Mouse (Mus musculus): ENCODE measurements around the gene Enox1. TPM values are rescaled to one million over a fixed set of nuclear protein-coding genes. Genes with fewer than 3 reads are reported as not detected.

The Enox1 gene
- polyA plus RNA-seq, 1 experiment, result 0.65 TPM

DNA sequence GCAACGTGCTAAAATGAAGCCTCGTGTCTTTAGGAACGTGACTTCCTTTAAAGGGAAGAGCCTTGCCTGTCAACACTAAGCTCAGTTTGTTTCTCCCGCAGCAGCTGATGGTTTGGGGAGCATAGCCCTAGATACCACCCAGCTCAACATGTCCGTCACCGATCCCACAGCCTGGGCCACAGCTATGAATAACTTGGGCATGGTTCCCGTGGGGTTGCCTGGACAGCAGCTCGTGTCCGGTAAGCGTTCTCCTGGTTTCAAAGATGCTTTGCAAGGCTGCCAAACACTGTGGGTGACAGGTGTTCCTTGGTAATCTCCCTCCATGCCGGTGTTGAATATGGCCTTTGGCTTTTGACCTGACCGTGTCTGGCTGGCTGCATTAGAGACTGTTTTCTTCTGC is 351.5 kb downstream of the Enox1 start:
- no peak overlapping the region for H3K4me3 ChIP-seq (replicated peaks; ENCODE audit: control insufficient read depth, low read depth, low read length)
- WGBS, result 83% methylated on average over 12 of the region's 12 CpGs
- H3K4me1 ChIP-seq (ENCODE audit: control insufficient read depth, insufficient read depth, low read length), result no peaks in the 10 kb centered on the region
- H3K27ac ChIP-seq (ENCODE audit: control insufficient read depth, insufficient read depth, low read depth, low read length, poor library complexity), result no peak overlapping the region
- TF ChIP-seq POLR2A (IDR thresholded peaks at IDR 0.05; ENCODE audit: borderline replicate concordance, control insufficient read depth, low read depth, low read length) (no peak), CTCF (IDR thresholded peaks at IDR 0.05; ENCODE audit: control insufficient read depth, insufficient read depth, low read length) (no peak)

DNA sequence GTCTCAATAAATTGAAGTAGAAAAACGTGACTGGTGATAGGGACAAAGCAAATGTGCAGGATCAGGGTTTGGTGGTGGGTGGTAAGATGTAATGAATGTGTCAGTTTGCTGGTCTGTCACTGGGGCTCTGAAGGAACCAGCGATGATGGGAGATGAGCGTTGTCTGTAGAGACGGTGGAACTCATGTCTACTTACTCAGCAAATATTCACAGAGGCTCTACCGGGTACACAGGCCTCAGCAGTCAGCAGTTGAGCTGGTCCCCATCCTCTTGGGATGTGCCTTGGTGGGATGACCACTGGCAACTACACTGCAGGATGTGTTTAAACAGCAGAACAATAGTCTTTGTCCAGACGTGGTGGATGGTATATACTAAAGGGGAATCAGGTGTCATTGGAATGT is 352.5 kb downstream of the Enox1 start:
- TF ChIP-seq POLR2A (IDR thresholded peaks at IDR 0.05; ENCODE audit: borderline replicate concordance, control insufficient read depth, low read depth, low read length) (no peak), CTCF (IDR thresholded peaks at IDR 0.05; ENCODE audit: control insufficient read depth, insufficient read depth, low read length) (no peak)
- Histone ChIP-seq H3K27ac (ENCODE audit: control insufficient read depth, insufficient read depth, low read depth, low read length, poor library complexity) (no peak overlapping the region), H3K4me1 (ENCODE audit: control insufficient read depth, insufficient read depth, low read length) (no peaks in the 10 kb centered on the region), H3K4me3 (replicated peaks; ENCODE audit: control insufficient read depth, low read depth, low read length) (no peak overlapping the region)
- 84% methylated on average over 6 of the region's 6 CpGs for WGBS

DNA sequence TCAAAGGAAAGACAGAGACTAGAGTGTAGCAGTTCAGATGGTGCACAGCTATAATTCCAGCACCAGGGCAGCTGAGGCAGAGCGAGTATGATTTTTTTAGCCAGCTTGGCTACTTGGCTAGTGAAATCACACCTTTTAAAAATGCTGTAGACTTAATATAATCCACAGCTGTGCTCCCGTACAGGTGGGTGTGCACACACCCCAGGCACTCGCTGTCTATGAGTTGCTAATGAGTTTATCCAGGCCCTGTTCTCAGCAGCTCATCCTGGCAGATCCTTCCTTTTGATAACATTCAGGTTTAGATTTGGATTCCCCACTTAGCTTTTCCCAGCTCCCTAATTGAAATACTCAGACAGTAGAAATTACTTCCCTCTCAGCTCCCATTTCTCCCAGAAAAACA is 353.4 kb downstream of the Enox1 start:
- Histone ChIP-seq H3K27ac (ENCODE audit: control insufficient read depth, insufficient read depth, low read depth, low read length, poor library complexity) (no peak overlapping the region), H3K4me3 (replicated peaks; ENCODE audit: control insufficient read depth, low read depth, low read length) (no peak overlapping the region), H3K4me1 (ENCODE audit: control insufficient read depth, insufficient read depth, low read length) (no peaks in the 10 kb centered on the region)
- TF ChIP-seq CTCF (IDR thresholded peaks at IDR 0.05; ENCODE audit: control insufficient read depth, insufficient read depth, low read length) (no peak), POLR2A (IDR thresholded peaks at IDR 0.05; ENCODE audit: borderline replicate concordance, control insufficient read depth, low read depth, low read length) (no peak)
- 83% methylated on average over 3 of the region's 3 CpGs for WGBS

DNA sequence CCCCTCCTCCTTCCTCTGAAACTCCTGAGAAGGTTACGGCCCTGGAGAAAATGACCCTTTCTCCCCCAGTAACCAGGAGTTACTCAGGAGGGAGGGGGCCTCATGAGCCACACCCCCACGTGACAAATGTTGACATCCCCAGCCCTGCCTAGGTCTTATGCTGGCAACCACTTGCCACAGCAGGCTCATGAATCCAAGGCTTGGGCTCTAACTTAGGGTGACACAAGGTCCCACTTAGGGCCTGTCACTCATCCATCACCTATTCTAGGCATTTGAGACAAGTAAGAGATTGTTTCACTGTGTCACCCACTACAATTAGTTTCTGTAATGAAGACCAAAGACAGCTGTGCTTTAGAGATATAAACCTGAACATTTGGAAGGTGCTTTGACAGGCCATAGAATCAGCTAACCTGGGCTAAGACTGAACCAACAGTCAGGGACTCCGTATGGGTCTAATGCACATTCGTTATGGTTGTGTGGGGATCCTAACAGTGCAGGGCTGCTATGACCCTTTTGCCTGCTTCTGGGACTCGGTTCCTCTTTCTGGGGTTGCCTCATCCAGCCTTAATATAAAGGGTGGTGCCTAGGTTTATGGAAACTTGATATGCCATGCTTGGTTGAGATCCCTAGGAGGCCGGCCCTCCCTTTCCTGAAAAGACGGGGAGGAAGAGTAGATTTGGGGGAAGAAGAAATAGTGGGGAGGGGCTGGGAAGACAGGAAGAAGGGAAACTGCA is 354.7 kb downstream of the Enox1 start:
- Histone ChIP-seq H3K27ac (ENCODE audit: control insufficient read depth, insufficient read depth, low read depth, low read length, poor library complexity) (no peak overlapping the region), H3K4me1 (ENCODE audit: control insufficient read depth, insufficient read depth, low read length) (no peaks in the 10 kb centered on the region), H3K4me3 (replicated peaks; ENCODE audit: control insufficient read depth, low read depth, low read length) (no peak overlapping the region)
- 26% methylated on average over 7 of the region's 7 CpGs for WGBS
- no peak for TF ChIP-seq POLR2A (IDR thresholded peaks at IDR 0.05; ENCODE audit: borderline replicate concordance, control insufficient read depth, low read depth, low read length)
- no peak for TF ChIP-seq CTCF (IDR thresholded peaks at IDR 0.05; ENCODE audit: control insufficient read depth, insufficient read depth, low read length)

DNA sequence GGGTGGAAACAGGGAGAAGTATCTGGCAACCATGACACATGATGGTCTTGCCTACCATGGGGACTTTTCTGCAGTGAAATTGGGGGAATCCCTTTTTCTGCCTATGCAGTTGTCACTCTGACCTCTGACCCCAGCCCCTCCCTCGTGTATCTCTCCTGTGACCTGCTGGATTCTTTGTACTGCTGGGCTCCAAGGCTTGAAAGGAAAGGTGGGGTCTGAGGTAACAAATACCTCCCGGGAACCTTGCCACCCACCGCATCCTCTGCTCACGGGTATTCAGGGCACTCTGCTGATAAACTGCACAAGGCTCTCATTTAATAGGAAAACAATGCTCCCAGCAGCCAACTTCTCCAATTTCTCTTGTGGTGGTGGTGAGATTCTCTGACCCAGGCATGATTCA is 361.5 kb downstream of the Enox1 start:
- Histone ChIP-seq H3K4me3 (replicated peaks; ENCODE audit: control insufficient read depth, low read depth, low read length) (no peak overlapping the region), H3K27ac (ENCODE audit: control insufficient read depth, insufficient read depth, low read depth, low read length, poor library complexity) (no peak overlapping the region), H3K4me1 (ENCODE audit: control insufficient read depth, insufficient read depth, low read length) (peaks cover 1% of the 10 kb centered on the region; the same call in 1 of the 2 replicates)
- no peak for TF ChIP-seq POLR2A (IDR thresholded peaks at IDR 0.05; ENCODE audit: borderline replicate concordance, control insufficient read depth, low read depth, low read length)
- TF ChIP-seq CTCF (IDR thresholded peaks at IDR 0.05; ENCODE audit: control insufficient read depth, insufficient read depth, low read length), result no peak
- 76% methylated on average over 4 of the region's 4 CpGs for WGBS

DNA sequence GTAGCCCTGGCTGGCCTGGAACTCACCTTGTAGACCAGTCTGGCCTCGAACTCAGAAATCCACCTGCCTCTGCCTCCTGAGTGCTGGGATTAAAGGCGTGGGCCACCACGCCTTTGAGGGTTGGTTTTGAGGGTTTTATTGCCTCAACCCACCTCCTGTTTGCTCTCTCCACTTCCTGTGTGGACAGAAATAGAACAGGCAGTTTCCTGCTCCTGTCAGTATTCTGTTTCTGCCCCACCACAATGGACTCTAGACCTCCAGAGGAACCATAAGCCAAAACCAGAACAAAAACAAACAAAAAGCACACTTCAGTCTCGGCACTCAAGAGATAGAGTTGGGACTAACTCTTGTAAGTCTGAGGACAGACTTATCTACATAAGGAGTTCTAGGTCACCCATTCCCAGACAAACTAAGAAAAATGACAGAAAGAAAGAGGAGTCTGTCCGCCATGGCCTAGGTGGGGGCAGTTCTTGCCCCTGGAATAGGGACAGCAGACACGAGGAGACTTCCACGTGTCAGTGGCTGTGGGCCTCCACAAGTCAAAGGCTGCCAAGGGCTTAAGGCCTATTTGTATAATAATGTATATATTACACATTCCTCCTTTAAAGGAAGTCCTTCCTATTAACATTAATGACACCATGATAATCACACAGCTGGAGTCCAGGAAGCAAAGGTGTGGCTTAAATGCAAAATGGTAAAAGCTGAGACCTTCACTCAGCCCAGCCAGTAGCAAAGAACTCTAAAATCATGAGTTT is 362.6 kb downstream of the Enox1 start:
- no peak overlapping the region for H3K4me3 ChIP-seq (replicated peaks; ENCODE audit: control insufficient read depth, low read depth, low read length)
- WGBS, result 15% methylated on average over 7 of the region's 7 CpGs
- H3K4me1 ChIP-seq (ENCODE audit: control insufficient read depth, insufficient read depth, low read length), result peaks cover 1% of the 10 kb centered on the region; the same call in 1 of the 2 replicates
- TF ChIP-seq CTCF (IDR thresholded peaks at IDR 0.05; ENCODE audit: control insufficient read depth, insufficient read depth, low read length) (no peak), POLR2A (IDR thresholded peaks at IDR 0.05; ENCODE audit: borderline replicate concordance, control insufficient read depth, low read depth, low read length) (no peak)
- no peak overlapping the region for H3K27ac ChIP-seq (ENCODE audit: control insufficient read depth, insufficient read depth, low read depth, low read length, poor library complexity)

DNA sequence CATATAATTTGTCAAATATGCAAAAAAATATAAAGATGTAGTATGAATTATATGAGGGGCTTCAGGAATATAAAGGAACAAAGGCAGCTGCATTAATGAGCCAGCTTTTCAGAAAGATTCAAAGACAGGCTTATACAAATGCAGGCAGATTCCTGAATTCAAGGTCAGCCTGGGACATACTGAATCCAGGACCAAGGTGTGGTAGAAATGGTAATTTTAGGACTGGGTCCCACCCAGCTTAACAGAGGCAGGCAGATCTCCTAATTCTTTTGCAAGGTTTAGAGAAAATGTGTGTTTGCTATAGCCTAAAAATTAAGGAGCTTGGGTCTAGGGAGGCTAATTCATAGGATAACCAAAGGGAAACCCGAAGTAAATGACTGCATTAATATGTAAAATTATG is 363.1 kb downstream of the Enox1 start:
- TF ChIP-seq CTCF (IDR thresholded peaks at IDR 0.05; ENCODE audit: control insufficient read depth, insufficient read depth, low read length), result no peak
- no peak for TF ChIP-seq POLR2A (IDR thresholded peaks at IDR 0.05; ENCODE audit: borderline replicate concordance, control insufficient read depth, low read depth, low read length)
- 79% methylated on average over 1 of the region's 1 CpGs for WGBS

DNA sequence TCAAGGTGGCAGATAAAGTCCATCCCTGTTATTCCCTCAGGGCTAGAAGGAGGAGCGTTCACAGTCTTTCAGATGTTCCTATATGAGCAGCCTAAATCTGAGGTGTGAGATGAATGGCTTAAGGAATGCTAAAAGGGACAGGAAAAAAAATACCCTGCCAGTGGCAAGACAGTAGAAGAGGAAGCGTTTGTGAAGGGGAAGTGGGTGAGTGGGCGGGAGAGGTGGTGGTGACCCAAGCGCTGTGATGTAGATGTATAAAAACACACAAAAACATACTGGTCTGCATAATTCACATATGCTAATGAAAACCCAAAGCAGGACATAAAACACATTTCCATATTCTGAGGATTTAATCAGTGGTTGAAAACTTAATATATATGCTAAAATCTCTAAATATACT is 367.7 kb downstream of the Enox1 start:
- no peak overlapping the region for H3K4me3 ChIP-seq (replicated peaks; ENCODE audit: control insufficient read depth, low read depth, low read length)
- no peak overlapping the region for H3K27ac ChIP-seq (ENCODE audit: control insufficient read depth, insufficient read depth, low read depth, low read length, poor library complexity)
- no peak for TF ChIP-seq POLR2A (IDR thresholded peaks at IDR 0.05; ENCODE audit: borderline replicate concordance, control insufficient read depth, low read depth, low read length)
- no peak for TF ChIP-seq CTCF (IDR thresholded peaks at IDR 0.05; ENCODE audit: control insufficient read depth, insufficient read depth, low read length)
- WGBS, result 10% methylated on average over 4 of the region's 4 CpGs
- peaks cover 3% of the 10 kb centered on the region; the same call in 1 of the 2 replicates for H3K4me1 ChIP-seq (ENCODE audit: control insufficient read depth, insufficient read depth, low read length)

More for the DNA sequence above, 363.1 kb downstream of the Enox1 start:
- peaks cover 1% of the 10 kb centered on the region; the same call in 1 of the 2 replicates for H3K4me1 ChIP-seq (ENCODE audit: control insufficient read depth, insufficient read depth, low read length)
- H3K27ac ChIP-seq (ENCODE audit: control insufficient read depth, insufficient read depth, low read depth, low read length, poor library complexity), result no peak overlapping the region
- H3K4me3 ChIP-seq (replicated peaks; ENCODE audit: control insufficient read depth, low read depth, low read length), result no peak overlapping the region
